Mouse (Mus musculus) heart, embryonic 12.5 days (tissue): Measurements from ENCODE around the gene Cd53. TPM values are rescaled to one million over a fixed set of nuclear protein-coding genes. Genes with fewer than 3 reads are reported as not detected.

Experiments used
- ATAC-seq: fragments of 200-750 bp; cut with Nextera tagmentation; 2 replicates; pipeline ENCODE4 v1.8.0; 2017; ENCODE audit warnings: moderate TSS enrichment, moderate library complexity; ENCODE audit not compliant: insufficient number of reproducible peaks, low FRiP score
- H3K27ac ChIP-seq: fragments of 300-500 bp; sonication (generic); 2 replicates; pipeline ENCODE4 v1.5.1; 2016; ENCODE audit warnings: mild to moderate bottlenecking, moderate library complexity; ENCODE audit not compliant: poor library complexity, severe bottlenecking
- H3K27me3 ChIP-seq: fragments of 300-500 bp; sonication (generic); replicated peaks from 2 replicates; pipeline ENCODE4 v1.6.1; 2016; ENCODE audit warnings: mild to moderate bottlenecking, moderate library complexity
- H3K36me3 ChIP-seq: fragments of 300-500 bp; sonication (generic); 2 replicates; pipeline ENCODE4 v1.6.1; 2016; ENCODE audit warnings: mild to moderate bottlenecking, moderate library complexity
- H3K4me1 ChIP-seq: fragments of 300-500 bp; sonication (generic); replicated peaks from 2 replicates; pipeline ENCODE4 v1.6.1; 2016; ENCODE audit warnings: mild to moderate bottlenecking
- H3K4me2 ChIP-seq: fragments of 300-500 bp; sonication (generic); 2 replicates; pipeline ENCODE4 v1.6.1; 2016; ENCODE audit warnings: mild to moderate bottlenecking, moderate library complexity
- H3K4me3 ChIP-seq: fragments of 300-500 bp; sonication (generic); 2 replicates; pipeline ENCODE4 v1.5.1; 2016; ENCODE audit warnings: mild to moderate bottlenecking
- H3K9ac ChIP-seq: fragments of 300-500 bp; sonication (generic); 2 replicates; pipeline ENCODE4 v1.6.1; 2016; ENCODE audit warnings: mild to moderate bottlenecking, moderate library complexity
- H3K9me3 ChIP-seq: fragments of 300-500 bp; sonication (generic); replicated peaks from 2 replicates; pipeline ENCODE4 v1.6.1; 2016; ENCODE audit warnings: mild to moderate bottlenecking, moderate library complexity
- WGBS: fragments of 180-500 bp; shearing (Covaris S2); methylation state at CpG from one replicate; pipeline ENCODE4 v1.1.7; 2016; 5-methylcytosine and 5-hydroxymethylcytosine counted together
- polyA plus RNA-seq: library from polyadenylated mRNA; unstranded; fragments of >200 nt; fragmentation: Nextera tagmentation; extraction: Ambion mirVana; gene quantifications from 2 replicates; pipeline ENCODE4 v1.2.1, GENCODE M21; 2016

The Cd53 gene
- polyA plus RNA-seq, 1 experiment from 2014 or later: 2.6 TPM

DNA sequence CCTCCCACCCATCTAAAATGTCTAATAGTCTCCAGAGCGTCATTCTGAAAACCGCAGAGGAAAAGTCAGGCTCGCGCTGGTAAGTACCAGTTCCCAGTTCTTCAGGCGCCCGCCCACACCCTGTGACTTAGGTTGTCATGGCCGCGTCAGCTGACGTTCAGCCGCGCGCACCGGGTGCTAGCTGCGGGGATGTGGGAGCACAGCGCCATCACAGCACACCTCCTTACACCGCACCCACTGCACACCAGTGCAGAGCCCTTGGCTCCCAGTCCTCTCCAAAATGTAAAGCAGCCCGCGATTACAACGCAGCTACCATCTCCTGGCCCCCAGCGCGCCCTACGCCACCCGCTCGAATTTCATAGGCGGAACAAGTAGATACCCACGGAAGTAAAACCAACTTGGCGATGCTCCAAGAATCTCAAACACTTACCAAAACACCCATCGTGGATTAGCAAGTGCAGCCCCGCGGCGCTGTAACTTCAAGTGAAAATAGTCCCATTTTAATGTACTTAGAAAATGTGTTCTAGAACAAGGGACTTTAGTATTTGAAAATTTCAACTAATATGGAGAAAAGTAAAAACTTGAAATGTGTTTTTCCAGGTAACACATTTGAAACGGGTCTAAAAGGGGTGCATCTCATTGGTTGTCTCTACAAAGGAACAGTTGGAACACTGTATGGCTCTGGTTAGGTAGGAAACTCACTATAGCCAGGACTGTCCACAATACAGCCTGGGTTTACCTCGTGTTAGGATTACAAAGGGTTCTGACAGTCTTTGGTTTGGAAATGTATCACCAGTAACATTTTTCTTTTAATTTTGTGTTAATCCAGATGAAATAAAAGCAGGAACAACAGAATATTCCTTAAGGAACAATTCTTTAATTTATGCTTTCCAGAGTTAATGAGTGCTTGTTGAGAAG is 67.7 kb downstream of the Cd53 start:
- Histone ChIP-seq H3K4me1 (no peaks in the 10 kb centered on the region), H3K4me3 (peak overlapping the region; percentile 83), H3K27ac (peak overlapping the region; percentile 99), H3K4me2 (peak overlapping the region; percentile 66), H3K27me3 (peaks cover 9% of the 10 kb centered on the region), H3K9ac (peak overlapping the region; percentile 76), H3K9me3 (0 out of 2 replicates have a peak, but pooled peaks cover 4% of the 10 kb centered on the region), H3K36me3 (peaks cover 4% of the 10 kb centered on the region; the same call in 1 of the 2 replicates)
- peak; percentile 93 for ATAC-seq
- WGBS: 2% methylated on average over 33 of the region's 33 CpGs

- 0 out of 2 replicates have a peak, but pooled peaks cover 3% of the 10 kb centered on the region for H3K9me3 ChIP-seq
- H3K4me3 ChIP-seq: peak overlapping the region; percentile 83
- H3K9ac ChIP-seq: peak overlapping the region; percentile 76
- H3K27ac ChIP-seq: peak overlapping the region; percentile 99
- peaks cover 9% of the 10 kb centered on the region for H3K27me3 ChIP-seq
- no peaks in the 10 kb centered on the region for H3K4me1 ChIP-seq
- under 1% methylated on average over 31 of the region's 31 CpGs for WGBS
- ATAC-seq: peak; percentile 97
- H3K36me3 ChIP-seq: no peaks in the 10 kb centered on the region
- H3K4me2 ChIP-seq: peak overlapping the region; percentile 66
These were observed 68.4 kb downstream of the Cd53 start for GRCm38 (mm10) chr3:106721397-106722027.

Other genes with a start within 250 kb of the Cd53 start
- gene Dram2, start 242.4 kb downstream of the Cd53 start, polyA plus RNA-seq: 57.6 and 59.4 TPM in 2 replicates
- 32.4 and 32.9 TPM in 2 replicates for gene Cept1, start 242.3 kb downstream of the Cd53 start, polyA plus RNA-seq
- gene Lrif1, start 105.2 kb downstream of the Cd53 start, polyA plus RNA-seq: 14.8 and 15.4 TPM in 2 replicates
- not detected in 2 replicates for gene Olfr266, start 36.1 kb upstream of the Cd53 start, polyA plus RNA-seq
- gene Kcna3, start 246.0 kb upstream of the Cd53 start, polyA plus RNA-seq: 1.9 and 2.1 TPM in 2 replicates